Mouse (Mus musculus) liver, embryonic 11.5 days (tissue): ENCODE measurements around the gene Cpne2. TPM values are rescaled to one million over a fixed set of nuclear protein-coding genes. Genes with fewer than 3 reads are reported as not detected.

ENCODE experiments used
- ATAC-seq: fragments of 200-750 bp; cut with Nextera tagmentation; replicated peaks from 2 replicates; pipeline ENCODE4 v1.8.0; 2017; ENCODE audit warnings: moderate number of reproducible peaks, mild to moderate bottlenecking, moderate TSS enrichment, moderate library complexity; ENCODE audit not compliant: low FRiP score
- DNase-seq: peaks from one replicate; pipeline ENCODE4 v3.0.0-alpha.2; 2017; ENCODE audit warnings: low spot score
- H3K27ac ChIP-seq: fragments of 300-500 bp; sonication (generic); 2 replicates; pipeline ENCODE4 v1.5.1; 2014; ENCODE audit warnings: mild to moderate bottlenecking, low read depth, low read length, control low read depth
- H3K27me3 ChIP-seq: fragments of 300-500 bp; sonication (generic); replicated peaks from 2 replicates; pipeline ENCODE4 v1.6.1; 2014; ENCODE audit warnings: low read length, mixed read lengths; ENCODE audit not compliant: control insufficient read depth, insufficient read depth
- H3K36me3 ChIP-seq: fragments of 300-500 bp; sonication (generic); 2 replicates; pipeline ENCODE4 v1.6.1; 2014; ENCODE audit warnings: mild to moderate bottlenecking, low read length, moderate library complexity, mixed read lengths; ENCODE audit not compliant: control insufficient read depth, insufficient read depth
- H3K4me1 ChIP-seq: fragments of 300-500 bp; sonication (generic); replicated peaks from 2 replicates; pipeline ENCODE4 v1.6.1; 2014; ENCODE audit warnings: low read length, mixed read lengths; ENCODE audit not compliant: control insufficient read depth, insufficient read depth
- H3K4me2 ChIP-seq: fragments of 300-500 bp; sonication (generic); 2 replicates; pipeline ENCODE4 v1.6.1; 2014; ENCODE audit warnings: mild to moderate bottlenecking, control low read depth, moderate library complexity
- H3K4me3 ChIP-seq: fragments of 300-500 bp; sonication (generic); 2 replicates; pipeline ENCODE4 v1.5.1; 2014; ENCODE audit warnings: low read depth, low read length, control low read depth
- H3K9ac ChIP-seq: fragments of 300-500 bp; sonication (generic); 2 replicates; pipeline ENCODE4 v1.6.1; 2014; ENCODE audit warnings: low read depth, low read length, control low read depth
- H3K9me3 ChIP-seq: fragments of 300-500 bp; sonication (generic); 2 replicates; pipeline ENCODE4 v1.6.1; 2016; ENCODE audit warnings: low read length, inconsistent platforms, mixed read lengths; ENCODE audit not compliant: control insufficient read depth
- WGBS: fragments of 180-500 bp; shearing (Covaris S2); extraction: QIAGEN DNeasy Blood & Tissue Kit; methylation state at CpG from one replicate; pipeline ENCODE4 v1.1.7; 2014; 5-methylcytosine and 5-hydroxymethylcytosine counted together
- microRNA-seq: library from miRNA; unstranded; fragments of <30 nt; microRNA quantifications from one replicate; pipeline ENCODE4, GENCODE M21; 2017; ENCODE audit warnings: borderline number of aligned reads
- polyA plus RNA-seq: library from polyadenylated mRNA; unstranded; fragments of >200 nt; fragmentation: Nextera tagmentation; extraction: Ambion mirVana; gene quantifications from 2 replicates; pipeline ENCODE4 v1.2.1, GENCODE M21; 2014

Gene Cpne2
- polyA plus RNA-seq, 1 experiment from 2014 or later, result 7.8 TPM

DNA sequence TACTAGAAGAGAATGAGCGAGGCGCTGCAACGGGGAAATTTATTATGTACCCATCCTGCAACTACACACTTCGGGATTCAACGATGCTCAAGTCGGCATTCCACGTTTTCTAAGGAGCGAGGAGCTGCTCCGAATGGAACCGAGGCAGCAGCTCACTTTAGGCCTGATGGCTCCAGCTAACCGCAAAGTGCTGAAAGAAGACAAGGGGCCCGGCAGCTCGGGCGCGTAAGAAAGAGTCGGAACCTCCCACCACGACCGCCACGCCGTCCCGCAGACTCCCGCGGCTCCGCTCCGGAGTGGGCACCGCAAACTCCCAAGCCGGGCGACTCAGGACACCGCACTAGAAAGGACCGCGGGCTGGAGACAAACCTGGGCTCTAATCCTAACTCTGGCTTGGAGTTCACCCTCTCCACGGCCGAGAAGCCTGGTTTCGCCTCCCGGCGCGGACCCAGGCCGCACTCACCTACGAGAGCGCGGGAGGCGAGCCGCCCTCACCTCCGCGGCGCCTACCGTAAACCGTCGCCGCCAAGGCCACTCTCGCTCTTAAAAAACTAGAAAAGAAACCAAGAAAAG lies 68.3 kb downstream of the Cpne2 start:
- Histone ChIP-seq H3K9ac (peak overlapping the region; percentile 94), H3K4me1 (peaks cover 12% of the 10 kb centered on the region), H3K9me3 (no peaks in the 10 kb centered on the region), H3K27me3 (no peaks in the 10 kb centered on the region), H3K4me3 (peak overlapping the region; percentile 99), H3K27ac (peak overlapping the region; percentile 77), H3K36me3 (0 out of 2 replicates have a peak, but pooled peaks cover 2% of the 10 kb centered on the region), H3K4me2 (peak overlapping the region; percentile 90)
- DNase-seq (no peak), ATAC-seq (peak; percentile 19)
- WGBS, result under 1% methylated on average over 51 of the region's 51 CpGs

DNA sequence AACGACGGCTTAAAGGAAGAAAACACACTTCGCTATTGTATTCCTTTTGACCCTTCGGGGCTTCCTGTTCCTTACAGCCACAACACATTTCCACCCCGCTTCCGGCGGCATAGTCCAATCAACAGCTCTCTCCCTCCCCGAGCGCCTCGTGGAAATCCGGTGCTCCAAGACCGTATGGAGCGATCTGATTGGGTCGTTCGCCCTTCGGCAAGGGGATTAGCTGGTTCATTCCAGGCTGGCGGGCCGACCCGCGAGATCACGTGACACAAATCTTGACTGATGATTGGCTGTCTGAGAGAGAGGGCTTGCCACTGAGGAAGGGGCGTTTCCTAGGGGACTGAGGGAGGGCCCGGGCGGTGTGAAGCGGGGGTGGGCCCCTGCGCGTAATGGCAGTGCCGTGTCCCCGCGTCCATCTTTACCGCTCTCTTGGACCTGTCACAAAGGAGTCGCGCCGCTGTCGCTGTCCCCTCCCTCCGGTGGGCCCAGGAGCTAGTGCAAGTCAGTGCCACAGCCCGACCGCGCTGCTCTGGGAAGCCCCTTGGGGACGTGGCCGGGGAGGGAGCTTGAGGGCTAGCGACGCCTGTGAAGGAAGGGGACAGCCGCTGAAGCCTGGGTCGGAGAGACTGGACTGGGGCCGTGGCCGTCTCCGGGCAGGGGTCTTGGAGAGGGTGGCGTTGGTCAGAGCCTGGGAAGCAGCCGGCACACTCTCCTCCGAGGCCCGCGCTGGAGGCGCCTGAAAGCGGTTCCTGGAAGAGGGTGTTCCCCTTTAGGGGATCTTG lies 69.0 kb downstream of the Cpne2 start, which contains the start of the genes Rspry1 and Fam192a:
Gene Rspry1 (plus strand): TSS at position 331 of the 779 bp plus-strand sequence.
Gene Fam192a (minus strand): TSS at position 391 of the 779 bp plus-strand sequence.
- peak within 1 kb of the TSS; percentile 98 for H3K9ac ChIP-seq
- peak within 1 kb of the TSS; percentile 99 for H3K4me3 ChIP-seq
- H3K4me2 ChIP-seq, result peak within 1 kb of the TSS; percentile 92
- 0 out of 2 replicates have a peak, but pooled peaks cover under 1% of the 10 kb centered on the region for H3K36me3 ChIP-seq
- DNase-seq (peak; percentile 97), ATAC-seq (peak; percentile 99)
- no peaks in the 10 kb centered on the region for H3K9me3 ChIP-seq
- peak within 1 kb of the TSS; percentile 88 for H3K27ac ChIP-seq
- H3K27me3 ChIP-seq, result no peaks in the 10 kb centered on the region
- H3K4me1 ChIP-seq, result peaks cover 12% of the 10 kb centered on the region
- WGBS, result under 1% methylated on average over 55 of the region's 55 CpGs

DNA sequence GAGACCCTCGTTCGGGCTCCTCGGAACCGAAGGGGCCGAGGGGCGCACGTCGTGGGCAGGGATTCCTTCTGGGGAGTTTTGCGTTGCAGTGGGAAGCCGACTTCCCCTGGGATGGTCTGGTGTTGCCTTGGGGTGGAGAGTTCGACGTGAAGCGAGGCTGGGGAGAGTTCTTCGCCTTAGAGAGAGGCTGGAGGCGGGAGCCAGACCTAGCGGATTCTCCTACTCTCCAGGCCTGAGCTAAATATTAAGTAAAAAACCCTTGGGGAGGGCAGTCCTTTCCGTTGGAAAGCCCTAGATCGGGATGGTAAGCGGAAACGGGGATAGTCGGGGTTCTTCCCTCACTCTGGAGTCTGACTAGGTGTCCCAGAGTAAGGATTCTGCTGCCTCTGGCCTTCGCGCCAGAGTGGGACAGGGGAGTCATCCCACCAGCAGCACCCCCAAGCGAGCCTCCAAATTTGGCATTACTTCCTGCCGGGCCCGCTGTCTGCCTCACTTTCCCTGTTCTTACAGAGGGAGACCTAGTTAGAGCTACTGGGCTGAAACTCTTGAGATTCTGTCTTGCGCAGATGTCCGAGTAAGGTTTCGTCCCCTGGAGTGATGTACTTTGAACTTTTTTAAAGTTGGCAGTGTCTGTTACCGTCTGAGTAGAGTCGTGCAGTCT lies 69.8 kb downstream of the Cpne2 start:
- Histone ChIP-seq H3K4me1 (peaks cover 12% of the 10 kb centered on the region), H3K9me3 (no peaks in the 10 kb centered on the region), H3K4me2 (peak overlapping the region; percentile 92), H3K4me3 (peak overlapping the region; percentile 99), H3K27me3 (no peaks in the 10 kb centered on the region), H3K9ac (peak overlapping the region; percentile 98), H3K27ac (peak overlapping the region; percentile 88), H3K36me3 (no peaks in the 10 kb centered on the region)
- no peak for ATAC-seq
- WGBS, result under 1% methylated on average over 31 of the region's 31 CpGs
- peak; percentile 59 for DNase-seq

DNA sequence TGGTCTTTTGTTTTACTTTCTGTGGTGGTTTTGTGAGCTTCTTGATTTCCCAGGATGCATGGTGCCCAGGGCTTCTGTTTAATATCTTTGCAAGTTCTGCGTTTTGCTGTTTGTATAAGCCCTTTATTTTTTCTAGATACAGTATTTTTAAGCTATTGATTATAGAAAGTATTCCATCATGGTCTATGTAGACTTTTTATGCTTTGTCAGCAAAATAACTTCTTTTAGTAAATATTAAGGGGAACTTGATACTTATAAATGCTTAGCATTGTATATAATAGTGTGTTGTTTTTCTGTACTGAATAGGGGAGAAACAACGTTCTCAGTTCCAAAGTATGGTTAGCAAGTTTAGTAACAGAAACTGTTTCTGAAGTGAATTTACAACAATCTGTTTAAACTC lies 71.2 kb downstream of the Cpne2 start:
- Histone ChIP-seq H3K36me3 (no peaks in the 10 kb centered on the region), H3K27me3 (no peaks in the 10 kb centered on the region), H3K27ac (no peak overlapping the region), H3K9ac (no peak overlapping the region), H3K9me3 (no peaks in the 10 kb centered on the region), H3K4me2 (peak overlapping the region; percentile 92; the same call in 1 of the 2 replicates), H3K4me1 (peaks cover 12% of the 10 kb centered on the region), H3K4me3 (no peak overlapping the region)
- 87% methylated on average over 2 of the region's 2 CpGs for WGBS
- no peak for DNase-seq
- no peak for ATAC-seq

GRCm38 (mm10) chr8:94607064-94607463 lies 74.3 kb downstream of the Cpne2 start:
- no peaks in the 10 kb centered on the region for H3K27me3 ChIP-seq
- 88% methylated on average over 5 of the region's 5 CpGs for WGBS
- H3K9me3 ChIP-seq, result no peaks in the 10 kb centered on the region
- ATAC-seq, result no peak
- no peak overlapping the region for H3K27ac ChIP-seq
- DNase-seq, result no peak
- peaks cover 4% of the 10 kb centered on the region for H3K4me1 ChIP-seq
- no peak overlapping the region for H3K9ac ChIP-seq
- H3K4me3 ChIP-seq, result no peak overlapping the region
- H3K36me3 ChIP-seq, result no peaks in the 10 kb centered on the region
- no peak overlapping the region for H3K4me2 ChIP-seq

Small RNA genes within 50 kb of the gene (microRNA-seq; reads per million reads assigned to microRNA genes)
- gene Mir7072, result not detected

Other genes starting within 250 kb of the Cpne2 start
- not detected in 2 replicates for gene Slc12a3, start 203.8 kb upstream of the Cpne2 start, polyA plus RNA-seq
- gene Herpud1, start 146.6 kb upstream of the Cpne2 start, polyA plus RNA-seq, result 110 and 115 TPM in 2 replicates
- gene Nlrc5, start 98.6 kb upstream of the Cpne2 start, polyA plus RNA-seq, result not detected in 2 replicates
- 38.0 and 39.7 TPM in 2 replicates for gene Rspry1, start 68.9 kb downstream of the Cpne2 start, polyA plus RNA-seq
- 60.0 and 70.0 TPM in 2 replicates for gene Fam192a, start 69.0 kb downstream of the Cpne2 start, polyA plus RNA-seq
- 28.8 and 33.5 TPM in 2 replicates for gene Arl2bp, start 133.6 kb downstream of the Cpne2 start, polyA plus RNA-seq
- 3.4 and 4.5 TPM in 2 replicates for gene Pllp, start 163.3 kb downstream of the Cpne2 start, polyA plus RNA-seq
- not detected in 2 replicates for gene Ccl22, start 212.6 kb downstream of the Cpne2 start, polyA plus RNA-seq
- gene Cx3cl1, start 239.0 kb downstream of the Cpne2 start, polyA plus RNA-seq, result 0.53 and 0.78 TPM in 2 replicates